Mouse (Mus musculus): ENCODE data around the gene Slc16a1. TPM values are rescaled to one million over a fixed set of nuclear protein-coding genes. Genes with fewer than 3 reads are reported as not detected.
A peak's percentile ranks its signal among the peaks of the same experiment; 100 is the strongest.
"Not testable (repeated sequence)": the region's sequence is repeated elsewhere in the genome, so short reads cannot be mapped to it uniquely, and the experiment has no call there.

Slc16a1 gene
- polyA plus RNA-seq, 1 experiment from 2014 or later, result 9.1 TPM

GRCm38 (mm10) chr3:104700751-104701335, 62.4 kb downstream of the Slc16a1 start:
- Histone ChIP-seq H3K27ac (replicated peaks) (no peak overlapping the region), H3K36me3 (no peaks in the 10 kb centered on the region), H3K27me3 (no peaks in the 10 kb centered on the region), H3K9me3 (no peaks in the 10 kb centered on the region), H3K4me3 (no peak overlapping the region), H3K4me1 (replicated peaks) (0 out of 2 replicates have a peak, but pooled peaks cover 3% of the 10 kb centered on the region), H3K4me2 (peak overlapping the region; percentile 31; the same call in 1 of the 2 replicates), H3K9ac (no peak overlapping the region)
- WGBS, result 7% methylated on average over 23 of the region's 23 CpGs
- ATAC-seq (ENCODE audit: low FRiP score, low read depth), result peak; percentile 59; the same call in 1 of the 2 replicates

GRCm38 (mm10) chr3:104701761-104702160, 63.3 kb downstream of the Slc16a1 start:
- Histone ChIP-seq H3K27ac (replicated peaks) (no peak overlapping the region), H3K9ac (no peak overlapping the region), H3K9me3 (no peaks in the 10 kb centered on the region), H3K4me3 (no peak overlapping the region), H3K4me2 (no peak overlapping the region), H3K27me3 (no peaks in the 10 kb centered on the region), H3K36me3 (no peaks in the 10 kb centered on the region), H3K4me1 (replicated peaks) (0 out of 2 replicates have a peak, but pooled peaks cover 3% of the 10 kb centered on the region)
- WGBS, result 83% methylated on average over 1 of the region's 1 CpGs
- no peak for ATAC-seq (ENCODE audit: low FRiP score, low read depth)

- Histone ChIP-seq H3K9me3 (no peaks in the 10 kb centered on the region), H3K27ac (replicated peaks) (no peak overlapping the region), H3K27me3 (no peaks in the 10 kb centered on the region), H3K9ac (no peak overlapping the region), H3K4me2 (no peak overlapping the region), H3K36me3 (no peaks in the 10 kb centered on the region), H3K4me3 (no peak overlapping the region), H3K4me1 (replicated peaks) (0 out of 2 replicates have a peak, but pooled peaks cover 3% of the 10 kb centered on the region)
- ATAC-seq (ENCODE audit: low FRiP score, low read depth), result no peak
- 95% methylated on average over 4 of the region's 4 CpGs for WGBS
These were observed 65.5 kb downstream of the Slc16a1 start for GRCm38 (mm10) chr3:104703941-104704340.

DNA sequence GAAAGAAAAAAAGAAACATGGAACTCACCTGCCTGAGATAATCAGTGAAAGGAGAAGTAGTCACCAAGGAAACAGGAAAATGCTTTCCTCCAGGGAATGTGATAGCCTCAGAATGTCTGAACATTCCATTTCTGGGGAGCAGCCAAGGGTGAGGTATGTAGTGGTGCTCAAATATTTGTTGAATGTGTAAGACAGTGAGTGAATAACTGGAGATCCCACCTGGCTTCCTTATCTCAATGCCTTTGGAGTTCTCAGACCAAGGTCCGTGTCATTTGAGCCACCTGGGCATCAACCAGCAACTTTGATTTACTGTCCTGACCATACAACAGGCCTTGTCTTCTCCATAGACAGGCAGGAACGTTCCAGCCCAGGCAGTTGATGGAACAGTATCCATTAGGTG, 68.0 kb downstream of the Slc16a1 start:
- ATAC-seq (ENCODE audit: low FRiP score, low read depth), result no peak
- H3K36me3 ChIP-seq, result no peaks in the 10 kb centered on the region
- no peaks in the 10 kb centered on the region for H3K9me3 ChIP-seq
- 85% methylated on average over 2 of the region's 2 CpGs for WGBS
- no peaks in the 10 kb centered on the region for H3K27me3 ChIP-seq
- H3K27ac ChIP-seq (replicated peaks), result no peak overlapping the region
- no peaks in the 10 kb centered on the region for H3K4me1 ChIP-seq (replicated peaks)
- H3K9ac ChIP-seq, result no peak overlapping the region
- no peak overlapping the region for H3K4me2 ChIP-seq
- no peak overlapping the region for H3K4me3 ChIP-seq

GRCm38 (mm10) chr3:104706951-104707771, 68.7 kb downstream of the Slc16a1 start:
- not testable (repeated sequence) for H3K36me3 ChIP-seq; H3K27me3 ChIP-seq; H3K4me3 ChIP-seq; H3K4me2 ChIP-seq; H3K9ac ChIP-seq; H3K27ac ChIP-seq (replicated peaks); H3K9me3 ChIP-seq; H3K4me1 ChIP-seq (replicated peaks)
- ATAC-seq (ENCODE audit: low FRiP score, low read depth), result peak; percentile 69; the same call in 1 of the 2 replicates
- WGBS, result 68% methylated on average over 6 of the region's 6 CpGs

GRCm38 (mm10) chr3:104707772-104708144, 69.3 kb downstream of the Slc16a1 start:
- not testable (repeated sequence) for H3K4me3 ChIP-seq; H3K4me2 ChIP-seq; H3K27ac ChIP-seq (replicated peaks); H3K36me3 ChIP-seq; H3K27me3 ChIP-seq; H3K9ac ChIP-seq; H3K4me1 ChIP-seq (replicated peaks); H3K9me3 ChIP-seq
- ATAC-seq (ENCODE audit: low FRiP score, low read depth), result peak; percentile 27; the same call in 1 of the 2 replicates
- WGBS, result 65% methylated on average over 1 of the region's 1 CpGs

Other genes starting within 250 kb of the Slc16a1 start
- 25.5 and 28.2 TPM in 2 replicates for gene Lrig2, start 126.8 kb upstream of the Slc16a1 start, polyA plus RNA-seq (2015; fragmentation: Nextera tagmentation; extraction: Ambion mirVana)
- gene Ppm1j, start 142.4 kb downstream of the Slc16a1 start, polyA plus RNA-seq (2015; fragmentation: Nextera tagmentation; extraction: Ambion mirVana), result 1.2 and 2.9 TPM in 2 replicates
- 0.16 TPM in 1 of 2 replicates, not detected in the other for gene Fam19a3, start 143.2 kb downstream of the Slc16a1 start, polyA plus RNA-seq (2015; fragmentation: Nextera tagmentation; extraction: Ambion mirVana)
- gene Rhoc, start 149.7 kb downstream of the Slc16a1 start, polyA plus RNA-seq (2015; fragmentation: Nextera tagmentation; extraction: Ambion mirVana), result 58.1 and 63.0 TPM in 2 replicates
- gene Mov10, start 179.9 kb downstream of the Slc16a1 start, polyA plus RNA-seq (2015; fragmentation: Nextera tagmentation; extraction: Ambion mirVana), result 9.1 and 13.4 TPM in 2 replicates
- gene St7l, start 225.3 kb downstream of the Slc16a1 start, polyA plus RNA-seq (2015; fragmentation: Nextera tagmentation; extraction: Ambion mirVana), result 31.8 and 34.7 TPM in 2 replicates
- 150 and 154 TPM in 2 replicates for gene Capza1, start 225.8 kb downstream of the Slc16a1 start, polyA plus RNA-seq (2015; fragmentation: Nextera tagmentation; extraction: Ambion mirVana)